Mouse (Mus musculus): ENCODE measurements at regions not wholly inside any gene's neighbourhood (a gene's known extent, or its start where the extent isn't known, plus 50 kb on each side); places are given as distances from the start of the nearest gene placed in this dataset.
"Not testable (repeated sequence)": the region's sequence is repeated elsewhere in the genome, so short reads cannot be mapped to it uniquely, and the experiment has no call there.

GRCm38 (mm10) chr12:115373056-115373455 lies 674.5 kb upstream of the Zfp386 start:
- TF ChIP-seq SMC3, NELFE, ZC3H11A (IDR thresholded peaks at IDR 0.05; ENCODE audit: low read depth, low read length): not testable (repeated sequence)

All from MEL (cell line).